Mouse (Mus musculus) hindbrain, embryonic 12.5 days (tissue): ENCODE measurements around the gene Ppp3r1. TPM values are rescaled to one million over a fixed set of nuclear protein-coding genes. Genes with fewer than 3 reads are reported as not detected.

Experiments used
- ATAC-seq: fragments of 200-750 bp; cut with Nextera tagmentation; 2 replicates; pipeline ENCODE4 v1.8.0; 2017; ENCODE audit warnings: moderate TSS enrichment; ENCODE audit not compliant: low FRiP score
- H3K27ac ChIP-seq: fragments of 300-500 bp; sonication (generic); 2 replicates; pipeline ENCODE4 v1.5.1; 2016; ENCODE audit warnings: mild to moderate bottlenecking
- H3K27me3 ChIP-seq: fragments of 300-500 bp; sonication (generic); 2 replicates; pipeline ENCODE4 v1.6.1; 2016; ENCODE audit warnings: mild to moderate bottlenecking
- H3K36me3 ChIP-seq: fragments of 300-500 bp; sonication (generic); 2 replicates; pipeline ENCODE4 v1.6.1; 2016; ENCODE audit warnings: mild to moderate bottlenecking
- H3K4me1 ChIP-seq: fragments of 300-500 bp; sonication (generic); 2 replicates; pipeline ENCODE4 v1.6.1; 2016
- H3K4me2 ChIP-seq: fragments of 300-500 bp; sonication (generic); replicated peaks from 2 replicates; pipeline ENCODE4 v1.6.1; 2016; ENCODE audit warnings: mild to moderate bottlenecking
- H3K4me3 ChIP-seq: fragments of 300-500 bp; sonication (generic); 2 replicates; pipeline ENCODE4 v1.5.1; 2016; ENCODE audit warnings: mild to moderate bottlenecking
- H3K9ac ChIP-seq: fragments of 300-500 bp; sonication (generic); 2 replicates; pipeline ENCODE4 v1.6.1; 2016; ENCODE audit warnings: mild to moderate bottlenecking, moderate library complexity
- H3K9me3 ChIP-seq: fragments of 300-500 bp; sonication (generic); replicated peaks from 2 replicates; pipeline ENCODE4 v1.6.1; 2016; ENCODE audit warnings: mild to moderate bottlenecking
- WGBS: fragments of 180-500 bp; shearing (Covaris S2); methylation state at CpG from one replicate; pipeline ENCODE4 v1.1.7; 2016; 5-methylcytosine and 5-hydroxymethylcytosine counted together
- polyA plus RNA-seq: library from polyadenylated mRNA; unstranded; fragments of >200 nt; fragmentation: Nextera tagmentation; extraction: Ambion mirVana; gene quantifications from 2 replicates; pipeline ENCODE4 v1.2.1, GENCODE M21; 2016

The Ppp3r1 gene
- 123 and 138 TPM in 2 replicates for polyA plus RNA-seq

DNA sequence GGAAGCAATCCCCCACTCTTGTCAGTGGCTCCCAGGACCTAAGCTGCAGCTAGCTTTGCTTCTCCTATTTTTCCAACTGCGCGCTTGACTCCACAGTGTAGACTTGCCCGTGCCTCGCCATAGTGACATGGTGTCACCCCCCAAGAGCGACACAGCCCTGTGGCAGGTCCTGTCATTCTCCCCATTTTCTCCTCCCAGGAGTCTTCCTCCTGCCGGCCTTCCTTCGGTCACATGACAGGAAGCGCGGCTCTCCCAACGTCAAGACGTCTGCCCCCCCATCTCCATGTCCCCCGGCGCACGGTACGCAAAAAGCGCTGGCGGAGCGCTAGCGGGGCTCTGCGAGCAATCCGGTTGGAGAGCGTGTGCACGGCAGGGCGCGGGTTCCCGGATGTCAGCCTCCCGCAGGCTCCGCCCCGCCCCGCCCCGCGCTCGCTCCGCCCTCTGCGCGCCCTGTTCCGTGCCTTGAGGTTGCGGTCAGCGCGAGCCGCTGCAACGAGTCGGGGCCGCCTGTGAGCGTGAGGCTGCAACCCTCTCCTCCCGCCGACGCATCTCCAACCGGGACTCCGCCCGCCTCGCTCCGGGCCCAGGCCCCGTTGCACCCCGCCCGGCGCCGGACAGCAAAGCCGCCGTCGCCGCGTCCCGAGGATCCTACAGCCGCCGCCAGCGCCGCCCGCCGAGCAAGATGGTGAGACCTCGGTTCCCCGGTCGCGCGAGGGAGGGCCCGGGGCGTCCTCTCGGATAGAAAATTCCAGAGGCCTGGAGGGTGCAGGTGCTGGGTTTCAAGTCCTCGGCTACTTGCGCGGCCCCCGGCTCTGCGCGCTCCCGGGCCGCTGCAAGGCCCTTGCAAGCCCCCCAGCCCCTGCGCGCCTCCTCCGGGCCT, at the start of gene Ppp3r1:
Ppp3r1 (plus strand) TSS at position 406 of the 880 bp plus-strand sequence.
- Histone ChIP-seq H3K36me3 (no peaks in the 10 kb centered on the region), H3K9ac (peak within 1 kb of the TSS; percentile 99), H3K27ac (peak within 1 kb of the TSS; percentile 96), H3K27me3 (no peaks in the 10 kb centered on the region), H3K9me3 (no peaks in the 10 kb centered on the region), H3K4me1 (peaks cover 24% of the 10 kb centered on the region), H3K4me2 (peak within 1 kb of the TSS; percentile 56), H3K4me3 (peak within 1 kb of the TSS; percentile 97)
- under 1% methylated on average over 64 of the region's 89 CpGs for WGBS
- peak; percentile 98 for ATAC-seq

DNA sequence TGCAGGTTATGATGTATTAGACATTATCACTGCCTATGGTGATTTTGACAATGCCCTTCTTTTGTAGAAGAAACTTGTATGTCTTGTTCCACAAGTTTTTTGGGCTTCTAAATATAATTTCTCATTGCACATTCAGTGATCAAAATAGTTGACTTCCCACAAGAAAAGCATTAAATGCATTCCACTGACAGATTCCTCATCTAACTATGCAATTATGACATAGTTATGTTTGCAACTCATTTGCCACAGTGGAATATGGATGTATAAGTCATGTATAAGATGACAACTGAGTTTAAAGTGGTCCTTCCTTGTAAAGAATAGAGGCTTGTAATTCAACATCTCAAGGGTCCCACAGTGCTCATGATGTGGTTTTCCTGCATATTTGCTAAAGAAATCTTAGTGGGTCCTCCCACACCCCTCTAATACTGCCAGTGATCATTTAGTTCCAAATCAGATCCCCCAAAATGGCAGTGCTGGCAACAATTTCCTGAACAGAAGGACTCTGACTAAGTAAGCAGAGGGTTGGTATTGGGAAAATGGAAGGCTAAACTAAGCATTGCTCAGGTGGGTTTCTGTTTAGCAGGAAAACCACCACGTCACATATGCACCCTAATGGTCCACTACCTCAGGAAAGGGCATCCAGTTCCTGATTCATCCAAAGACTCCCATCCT, 46.5 kb upstream of the Ppp3r1 start:
- H3K27me3 ChIP-seq: no peaks in the 10 kb centered on the region
- no peak overlapping the region for H3K4me3 ChIP-seq
- H3K36me3 ChIP-seq: no peaks in the 10 kb centered on the region
- no peak for ATAC-seq
- no peaks in the 10 kb centered on the region for H3K4me1 ChIP-seq
- H3K4me2 ChIP-seq: no peak overlapping the region
- 81% methylated on average over 1 of the region's 1 CpGs for WGBS
- H3K9me3 ChIP-seq: no peaks in the 10 kb centered on the region
- H3K27ac ChIP-seq: no peak overlapping the region
- H3K9ac ChIP-seq: no peak overlapping the region

DNA sequence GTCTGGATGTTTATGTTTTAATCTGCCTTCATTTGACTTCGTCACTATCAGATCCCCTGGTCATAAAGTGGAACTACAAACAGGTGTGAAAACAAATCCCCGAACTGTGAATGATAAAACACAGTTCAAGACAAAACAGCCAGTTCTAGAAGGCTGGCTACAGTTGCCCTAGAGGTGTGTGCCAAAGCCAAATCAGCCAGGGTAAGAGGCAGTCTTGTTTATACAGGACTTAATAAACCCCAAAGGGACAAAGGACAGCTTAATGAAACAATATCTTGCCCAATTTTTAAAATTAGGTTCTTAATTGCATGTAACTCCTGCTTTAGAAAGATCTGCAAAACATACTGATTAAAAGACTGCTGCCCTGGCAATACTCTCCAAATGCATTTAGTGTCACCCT, 32.6 kb upstream of the Ppp3r1 start:
- Histone ChIP-seq H3K9me3 (no peaks in the 10 kb centered on the region), H3K27me3 (no peaks in the 10 kb centered on the region), H3K4me1 (no peaks in the 10 kb centered on the region), H3K36me3 (no peaks in the 10 kb centered on the region), H3K9ac (no peak overlapping the region), H3K4me3 (no peak overlapping the region), H3K4me2 (no peak overlapping the region), H3K27ac (no peak overlapping the region)
- ATAC-seq: no peak
- WGBS: 75% methylated on average over 2 of the region's 2 CpGs

DNA sequence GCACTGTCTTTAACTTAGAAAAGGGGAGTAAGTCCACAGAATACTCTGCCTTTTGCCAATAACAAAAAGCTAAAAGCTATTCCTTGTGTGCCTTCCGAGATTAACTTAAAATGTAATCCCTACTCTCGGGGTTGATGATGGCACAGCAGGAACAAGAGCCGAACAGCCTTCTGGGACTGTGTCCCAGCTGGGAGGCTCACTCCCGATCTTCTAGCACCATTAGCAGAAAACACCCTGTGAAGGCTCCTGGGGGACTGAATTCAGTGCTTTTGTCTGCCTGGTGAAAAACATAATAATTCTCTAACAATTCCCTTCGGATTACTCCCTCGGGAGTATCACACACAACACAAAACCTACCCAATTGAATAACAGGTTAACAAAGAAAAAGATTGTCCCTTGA, 23.4 kb upstream of the Ppp3r1 start:
- no peak overlapping the region for H3K4me2 ChIP-seq
- 12% methylated on average over 6 of the region's 6 CpGs for WGBS
- H3K9me3 ChIP-seq: no peaks in the 10 kb centered on the region
- no peaks in the 10 kb centered on the region for H3K36me3 ChIP-seq
- ATAC-seq: no peak
- no peaks in the 10 kb centered on the region for H3K27me3 ChIP-seq
- no peak overlapping the region for H3K4me3 ChIP-seq
- H3K27ac ChIP-seq: no peak overlapping the region
- H3K4me1 ChIP-seq: 0 out of 2 replicates have a peak, but pooled peaks cover 2% of the 10 kb centered on the region
- H3K9ac ChIP-seq: no peak overlapping the region

DNA sequence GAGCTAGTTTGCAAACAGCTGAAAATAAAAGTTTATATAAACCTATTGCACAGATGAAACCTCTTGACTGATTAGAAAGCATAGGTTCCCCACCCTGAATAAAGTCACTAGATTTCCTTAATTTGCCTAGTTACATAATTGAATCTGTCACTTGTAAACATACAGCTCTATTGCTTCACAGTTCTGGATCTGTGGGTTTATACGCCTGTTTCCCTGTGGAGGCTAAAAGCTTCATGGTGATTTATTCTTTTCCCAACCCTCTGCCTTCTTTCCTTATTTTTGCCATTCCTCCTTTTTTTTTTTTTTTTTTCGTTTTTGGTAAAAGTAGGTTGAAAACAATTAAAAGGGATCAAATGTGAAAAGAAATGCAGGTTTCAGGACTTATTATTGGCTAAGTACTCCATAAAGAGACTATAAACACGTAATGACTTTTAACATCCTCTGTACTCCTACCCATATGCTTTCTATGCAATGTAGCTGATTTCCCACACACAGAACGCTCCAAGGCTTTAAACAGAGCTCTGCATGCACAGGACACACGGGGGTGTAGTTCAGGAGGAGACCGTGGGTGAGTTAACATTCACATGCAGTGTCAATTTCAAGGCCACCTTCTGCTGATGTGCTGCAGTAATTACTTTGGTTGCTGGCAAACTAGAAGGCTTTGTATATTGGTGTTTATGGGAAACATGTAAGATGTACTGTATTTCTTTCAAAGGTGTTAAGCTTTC, 20.6 kb upstream of the Ppp3r1 start:
- Histone ChIP-seq H3K9ac (no peak overlapping the region), H3K27me3 (no peaks in the 10 kb centered on the region), H3K4me2 (no peak overlapping the region), H3K36me3 (no peaks in the 10 kb centered on the region), H3K4me1 (0 out of 2 replicates have a peak, but pooled peaks cover 2% of the 10 kb centered on the region), H3K4me3 (no peak overlapping the region), H3K27ac (no peak overlapping the region), H3K9me3 (no peaks in the 10 kb centered on the region)
- no peak for ATAC-seq
- WGBS: 69% methylated on average over 6 of the region's 6 CpGs

DNA sequence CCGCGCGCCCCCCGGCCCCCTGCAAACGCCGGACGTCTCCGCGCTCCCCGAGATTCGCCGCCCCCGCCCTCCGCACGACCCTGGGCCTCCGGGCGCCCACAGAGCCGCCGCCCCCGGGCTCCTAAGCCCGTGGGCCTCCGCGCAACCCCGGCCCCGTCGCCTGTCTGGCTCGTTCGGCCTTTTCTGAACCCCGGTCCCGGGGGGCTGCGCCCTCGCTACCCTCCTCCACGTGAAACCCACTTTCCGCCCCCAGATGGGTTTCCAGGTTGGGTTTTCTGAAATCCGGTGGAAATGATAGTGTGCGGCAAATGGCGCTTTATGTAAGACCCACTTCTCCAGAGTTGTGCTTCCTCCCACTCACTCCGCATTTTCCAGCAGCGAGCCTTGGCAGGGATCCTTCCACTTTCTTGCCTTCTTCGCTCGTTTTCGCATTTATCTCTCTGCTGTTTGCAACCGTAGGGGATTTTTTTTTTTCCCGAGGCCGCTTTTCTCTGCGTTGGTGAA, 727 bp downstream of the Ppp3r1 start:
- Histone ChIP-seq H3K4me1 (peaks cover 24% of the 10 kb centered on the region), H3K9ac (peak overlapping the region; percentile 99), H3K4me2 (peak overlapping the region; percentile 55), H3K36me3 (no peaks in the 10 kb centered on the region), H3K4me3 (peak overlapping the region; percentile 97), H3K9me3 (no peaks in the 10 kb centered on the region), H3K27ac (peak overlapping the region; percentile 96), H3K27me3 (no peaks in the 10 kb centered on the region)
- ATAC-seq: peak; percentile 57
- WGBS: under 1% methylated on average over 39 of the region's 46 CpGs

DNA sequence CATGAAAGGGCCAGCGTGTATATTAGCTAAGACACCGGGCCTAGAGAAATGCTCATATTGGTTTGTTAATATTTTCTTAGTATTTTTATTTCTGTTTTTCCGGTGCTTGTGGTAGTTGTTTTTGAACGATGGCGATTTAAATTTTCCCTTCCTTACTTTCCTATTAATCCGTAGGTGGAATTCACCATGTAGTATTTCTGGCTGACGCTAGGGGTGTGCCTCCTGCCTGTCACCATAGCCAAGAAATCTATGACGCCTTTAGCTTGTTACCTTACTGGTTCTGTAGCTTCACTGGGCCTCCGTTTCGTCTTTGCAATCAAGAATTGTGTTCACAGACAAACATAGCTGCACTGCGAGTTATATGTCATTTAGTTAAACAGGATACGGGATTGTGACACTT, 1.2 kb downstream of the Ppp3r1 start:
- 3% methylated on average over 12 of the region's 12 CpGs for WGBS
- H3K27ac ChIP-seq: peak overlapping the region; percentile 96
- H3K27me3 ChIP-seq: no peaks in the 10 kb centered on the region
- no peaks in the 10 kb centered on the region for H3K36me3 ChIP-seq
- H3K4me1 ChIP-seq: peaks cover 24% of the 10 kb centered on the region
- H3K9ac ChIP-seq: peak overlapping the region; percentile 99
- no peak for ATAC-seq
- H3K4me2 ChIP-seq: peak overlapping the region; percentile 55
- H3K4me3 ChIP-seq: peak overlapping the region; percentile 97
- no peaks in the 10 kb centered on the region for H3K9me3 ChIP-seq

DNA sequence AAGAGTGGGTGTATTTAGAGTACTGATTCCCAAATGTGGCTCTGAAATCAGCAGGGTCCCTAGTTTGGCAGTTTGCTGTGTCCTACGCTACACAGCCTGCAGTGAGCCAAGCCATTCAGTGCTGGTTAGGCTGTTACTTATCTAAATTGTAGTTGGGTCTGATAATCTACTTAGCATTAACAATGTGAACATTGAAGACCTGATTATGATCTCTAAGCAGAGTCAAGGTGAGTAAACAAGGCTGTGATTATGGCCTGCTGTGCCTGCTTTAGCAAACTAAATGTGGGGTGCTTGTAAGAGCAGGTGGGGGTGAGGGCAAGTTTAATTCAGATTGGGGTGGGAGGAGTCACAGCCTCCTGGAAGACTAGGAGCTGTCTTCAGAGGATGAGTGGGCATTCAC, 4.9 kb downstream of the Ppp3r1 start:
- Histone ChIP-seq H3K36me3 (no peaks in the 10 kb centered on the region), H3K4me3 (no peak overlapping the region), H3K9ac (no peak overlapping the region), H3K27ac (no peak overlapping the region), H3K4me1 (peaks cover 21% of the 10 kb centered on the region), H3K4me2 (no peak overlapping the region), H3K9me3 (no peaks in the 10 kb centered on the region), H3K27me3 (no peaks in the 10 kb centered on the region)
- no peak for ATAC-seq
- WGBS: 82% methylated on average over 1 of the region's 1 CpGs

DNA sequence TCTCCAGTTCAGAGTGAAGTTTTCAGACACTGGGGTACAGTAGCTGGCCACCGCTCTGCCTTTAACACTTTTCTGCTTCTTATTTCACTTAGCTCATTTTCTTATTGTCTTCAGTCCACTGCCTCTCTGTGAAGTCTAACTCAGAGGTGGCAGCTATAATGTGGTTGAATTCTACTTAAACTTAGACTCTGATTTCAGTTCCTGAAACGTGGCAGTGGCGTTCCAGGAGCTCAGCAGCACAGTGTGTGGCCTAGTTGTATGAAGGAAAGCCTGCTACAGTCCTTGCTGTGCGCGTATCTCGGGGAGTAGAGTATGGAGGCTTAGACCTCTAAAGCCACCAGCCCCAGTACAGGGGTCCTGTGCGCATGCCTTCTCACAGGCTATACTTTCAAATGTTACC, 7.6 kb downstream of the Ppp3r1 start:
- no peak overlapping the region for H3K9ac ChIP-seq
- H3K27me3 ChIP-seq: no peaks in the 10 kb centered on the region
- H3K27ac ChIP-seq: no peak overlapping the region
- peaks cover 11% of the 10 kb centered on the region for H3K4me1 ChIP-seq
- ATAC-seq: no peak
- no peaks in the 10 kb centered on the region for H3K9me3 ChIP-seq
- H3K4me3 ChIP-seq: no peak overlapping the region
- no peak overlapping the region for H3K4me2 ChIP-seq
- H3K36me3 ChIP-seq: no peaks in the 10 kb centered on the region
- WGBS: 88% methylated on average over 7 of the region's 7 CpGs

DNA sequence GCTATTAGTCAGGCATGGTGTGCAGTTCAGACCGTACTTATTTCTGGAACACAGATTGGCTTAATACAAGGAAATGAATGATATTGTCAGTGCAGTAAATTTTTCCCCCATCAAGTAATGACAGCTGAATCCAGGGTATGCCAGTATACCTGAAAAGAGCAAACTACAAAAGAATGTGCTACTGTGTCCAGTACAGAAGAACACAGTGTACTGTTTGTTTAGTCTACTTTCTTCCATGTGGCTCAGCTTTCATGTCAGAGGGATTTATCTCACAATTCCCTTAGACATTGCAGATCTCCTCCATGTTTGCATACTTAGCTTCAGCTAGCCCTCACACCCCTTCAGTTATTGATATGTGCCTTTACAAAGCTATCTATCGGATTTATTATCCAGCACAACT, 10.2 kb downstream of the Ppp3r1 start:
- 85% methylated on average over 2 of the region's 2 CpGs for WGBS
- no peaks in the 10 kb centered on the region for H3K27me3 ChIP-seq
- H3K4me3 ChIP-seq: no peak overlapping the region
- H3K9ac ChIP-seq: no peak overlapping the region
- H3K4me1 ChIP-seq: 0 out of 2 replicates have a peak, but pooled peaks cover 3% of the 10 kb centered on the region
- 0 out of 2 replicates have a peak, but pooled peaks cover 4% of the 10 kb centered on the region for H3K9me3 ChIP-seq
- H3K27ac ChIP-seq: no peak overlapping the region
- no peak overlapping the region for H3K4me2 ChIP-seq
- no peak for ATAC-seq
- peaks cover 5% of the 10 kb centered on the region; the same call in 1 of the 2 replicates for H3K36me3 ChIP-seq

DNA sequence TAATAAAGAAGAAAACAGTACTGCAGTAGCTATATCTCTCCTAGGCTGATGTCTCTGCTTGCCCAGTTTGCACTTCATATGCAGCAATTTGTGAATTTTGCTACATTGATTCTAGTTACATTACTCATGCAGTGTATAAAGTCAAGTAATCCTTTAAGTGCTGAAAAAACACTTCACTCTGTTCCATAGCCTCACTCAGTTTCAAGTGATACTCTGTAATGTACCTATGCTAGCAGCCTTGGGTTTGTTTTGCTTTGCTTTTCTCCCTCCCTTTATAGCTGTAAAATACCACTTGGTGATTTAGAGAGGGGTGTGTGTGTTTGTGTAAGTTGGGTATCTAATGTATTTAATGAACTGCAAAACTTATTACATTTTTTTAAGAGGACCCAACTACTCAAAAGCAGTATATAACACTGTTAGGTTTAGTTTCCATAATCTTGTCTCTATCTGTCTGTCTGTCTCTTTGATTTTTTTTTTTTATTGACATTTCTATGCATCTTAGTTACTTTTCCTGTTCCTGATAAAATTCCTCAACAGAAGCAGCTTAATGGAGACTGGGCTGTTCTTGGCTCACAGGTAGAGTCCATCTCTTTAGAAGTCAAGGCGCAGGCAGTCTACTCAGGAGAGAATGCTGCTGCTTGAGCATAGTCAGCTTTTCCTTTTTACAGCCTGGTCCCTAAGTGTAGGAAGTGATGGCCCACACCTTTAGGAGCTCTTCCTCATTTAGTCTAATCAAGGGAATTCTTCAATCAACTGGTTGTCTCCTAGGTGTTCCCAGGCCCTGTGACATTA, 12.1 kb downstream of the Ppp3r1 start:
- no peak overlapping the region for H3K9ac ChIP-seq
- ATAC-seq: no peak
- no peak overlapping the region for H3K4me3 ChIP-seq
- H3K4me1 ChIP-seq: 0 out of 2 replicates have a peak, but pooled peaks cover 3% of the 10 kb centered on the region
- H3K36me3 ChIP-seq: peaks cover 5% of the 10 kb centered on the region; the same call in 1 of the 2 replicates
- H3K9me3 ChIP-seq: 0 out of 2 replicates have a peak, but pooled peaks cover 4% of the 10 kb centered on the region
- no peaks in the 10 kb centered on the region for H3K27me3 ChIP-seq
- H3K27ac ChIP-seq: no peak overlapping the region
- 100% methylated on average over 1 of the region's 1 CpGs for WGBS
- H3K4me2 ChIP-seq: no peak overlapping the region
